Mouse (Mus musculus): ENCODE results near the gene Hpse2.

- no peak for TF ChIP-seq ZC3H11A (IDR thresholded peaks at IDR 0.05; ENCODE audit: borderline replicate concordance, low read depth, low read length)
- no peak for TF ChIP-seq HCFC1 (IDR thresholded peaks at IDR 0.05; ENCODE audit: borderline replicate concordance, insufficient read depth, low read length)
Measured at GRCm38 (mm10) chr19:42903840-42904239, 484.3 kb downstream of the Hpse2 start.
